Mouse (Mus musculus): ENCODE results near the gene Glg1. TPM values are rescaled to one million over a fixed set of nuclear protein-coding genes. Genes with fewer than 3 reads are reported as not detected.
A peak's percentile ranks its signal among the peaks of the same experiment; 100 is the strongest.

The Glg1 gene
- total and polyA plus RNA-seq, 2 experiments from 2014 or later: 37.4 to 53.8 TPM

DNA sequence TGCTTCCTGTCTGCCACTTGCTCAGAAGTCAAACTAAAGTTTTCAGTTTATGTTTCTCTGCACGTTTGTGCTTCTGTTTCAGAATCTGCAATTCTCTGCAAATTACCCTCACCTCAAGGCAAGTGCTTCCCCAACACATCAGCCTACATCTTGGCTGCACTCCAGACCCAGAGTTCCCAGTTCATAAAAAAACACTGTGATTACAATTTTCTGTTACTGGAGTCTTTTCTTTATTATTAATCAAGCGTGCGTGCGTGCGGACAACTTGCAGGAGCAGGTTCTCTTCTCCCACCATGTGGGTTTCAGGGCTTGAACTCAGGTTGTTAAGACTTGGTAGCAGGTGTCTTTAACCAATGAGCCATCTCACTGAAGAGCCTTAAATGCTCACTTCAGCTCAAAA lies 34.9 kb downstream of the Glg1 start:
- Histone ChIP-seq H3K4me1 (ENCODE audit: insufficient read depth, low read length) (no peaks in the 10 kb centered on the region), H3K27me3 (ENCODE audit: insufficient read depth, low read length) (no peaks in the 10 kb centered on the region), H3K36me3 (ENCODE audit: insufficient read depth, low read length) (no peaks in the 10 kb centered on the region), H3K4me3 (ENCODE audit: low read length) (no peak overlapping the region), H3K4me2 (ENCODE audit: low read depth, low read length) (no peak overlapping the region), H3K27ac (no peak overlapping the region), H3K9me3 (ENCODE audit: low read length) (no peaks in the 10 kb centered on the region), H3K9ac (replicated peaks; ENCODE audit: low read length) (no peak overlapping the region)
- no peak for TF ChIP-seq CTCF (IDR thresholded peaks at IDR 0.05; ENCODE audit: low read depth)
- no peak for ATAC-seq
- 40% methylated on average over 5 of the region's 5 CpGs for WGBS
- peak; percentile 11 for DNase-seq (ENCODE audit: low spot score)

DNA sequence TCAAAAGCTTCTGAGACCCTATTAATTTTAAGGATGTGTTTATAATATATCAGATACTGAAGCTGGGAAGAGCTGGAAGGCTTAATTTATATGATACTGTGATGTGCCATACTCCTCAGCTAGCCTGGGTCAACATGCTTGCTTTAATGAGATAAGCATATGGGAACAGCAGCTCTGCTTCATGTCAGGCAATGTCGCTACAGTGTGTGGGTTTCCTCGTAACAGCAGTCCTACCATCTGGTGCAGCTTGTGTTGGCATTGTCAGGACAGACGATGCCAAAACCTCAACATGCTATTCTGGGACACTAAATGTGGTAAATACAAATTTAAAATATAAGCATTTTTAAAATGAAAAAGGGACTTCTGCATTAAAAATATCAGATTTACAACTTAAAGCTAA lies 40.9 kb downstream of the Glg1 start:
- Histone ChIP-seq H3K27me3 (ENCODE audit: insufficient read depth, low read length) (no peaks in the 10 kb centered on the region), H3K9ac (replicated peaks; ENCODE audit: low read length) (no peak overlapping the region), H3K27ac (no peak overlapping the region), H3K4me3 (ENCODE audit: low read length) (no peak overlapping the region), H3K9me3 (ENCODE audit: low read length) (no peaks in the 10 kb centered on the region), H3K36me3 (ENCODE audit: insufficient read depth, low read length) (no peaks in the 10 kb centered on the region), H3K4me1 (ENCODE audit: insufficient read depth, low read length) (no peaks in the 10 kb centered on the region), H3K4me2 (ENCODE audit: low read depth, low read length) (no peak overlapping the region)
- ATAC-seq: no peak
- no peak for TF ChIP-seq CTCF (IDR thresholded peaks at IDR 0.05; ENCODE audit: low read depth)
- WGBS: 44% methylated on average over 3 of the region's 3 CpGs
- peak; percentile 57 for DNase-seq (ENCODE audit: low spot score)

DNA sequence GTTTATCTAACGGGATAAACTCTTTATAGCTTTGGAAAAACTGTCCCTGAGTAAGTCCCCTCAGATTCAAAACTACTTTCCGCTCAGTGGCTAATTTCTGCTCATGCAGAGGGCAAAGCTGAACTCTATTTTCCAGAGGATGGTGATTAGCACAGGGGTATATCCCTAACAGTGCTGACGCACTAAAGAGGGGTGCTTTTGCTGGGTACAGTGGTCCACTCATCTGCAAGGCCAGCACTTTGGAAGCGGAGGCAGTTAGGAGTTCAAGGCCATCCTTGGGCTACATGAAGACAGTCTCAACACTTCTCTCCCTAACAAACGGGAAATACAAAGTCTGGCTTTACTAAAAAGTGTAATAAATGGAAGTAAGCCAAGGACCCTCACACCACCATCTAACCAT lies 45.6 kb downstream of the Glg1 start:
- H3K27me3 ChIP-seq (ENCODE audit: insufficient read depth, low read length): no peaks in the 10 kb centered on the region
- H3K4me3 ChIP-seq (ENCODE audit: low read length): no peak overlapping the region
- no peaks in the 10 kb centered on the region for H3K36me3 ChIP-seq (ENCODE audit: insufficient read depth, low read length)
- H3K9ac ChIP-seq (replicated peaks; ENCODE audit: low read length): no peak overlapping the region
- H3K4me1 ChIP-seq (ENCODE audit: insufficient read depth, low read length): no peaks in the 10 kb centered on the region
- 90% methylated on average over 5 of the region's 5 CpGs for WGBS
- no peaks in the 10 kb centered on the region for H3K9me3 ChIP-seq (ENCODE audit: low read length)
- no peak for TF ChIP-seq CTCF (IDR thresholded peaks at IDR 0.05; ENCODE audit: low read depth)
- DNase-seq (ENCODE audit: low spot score) (no peak), ATAC-seq (no peak)
- no peak overlapping the region for H3K27ac ChIP-seq
- no peak overlapping the region for H3K4me2 ChIP-seq (ENCODE audit: low read depth, low read length)

DNA sequence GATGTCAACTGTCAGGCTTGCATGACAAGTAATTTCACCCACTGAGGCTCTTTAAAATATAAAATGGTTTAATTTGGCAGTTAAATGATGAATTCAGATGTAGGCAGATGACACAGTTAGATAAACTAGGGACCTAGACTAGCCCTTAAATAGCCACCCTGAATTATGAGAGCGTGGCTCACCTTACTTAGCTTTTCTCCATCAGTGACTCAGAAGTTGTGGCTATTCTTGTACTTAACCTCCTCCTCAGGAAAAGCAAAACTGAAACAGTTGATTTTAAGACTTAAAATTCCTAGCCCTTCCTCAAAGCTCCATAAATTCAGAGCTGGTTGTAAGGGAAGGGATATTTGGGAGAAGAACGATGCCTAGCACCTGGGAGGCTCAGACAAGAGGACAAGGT lies 47.8 kb downstream of the Glg1 start:
- no peak for TF ChIP-seq CTCF (IDR thresholded peaks at IDR 0.05; ENCODE audit: low read depth)
- H3K4me1 ChIP-seq (ENCODE audit: insufficient read depth, low read length): no peaks in the 10 kb centered on the region
- ATAC-seq: no peak
- no peaks in the 10 kb centered on the region for H3K27me3 ChIP-seq (ENCODE audit: insufficient read depth, low read length)
- H3K4me2 ChIP-seq (ENCODE audit: low read depth, low read length): no peak overlapping the region
- no peak overlapping the region for H3K27ac ChIP-seq
- 96% methylated on average over 2 of the region's 2 CpGs for WGBS
- no peak overlapping the region for H3K4me3 ChIP-seq (ENCODE audit: low read length)
- no peak overlapping the region for H3K9ac ChIP-seq (replicated peaks; ENCODE audit: low read length)
- DNase-seq (ENCODE audit: low spot score): no peak
- no peaks in the 10 kb centered on the region for H3K9me3 ChIP-seq (ENCODE audit: low read length)
- no peaks in the 10 kb centered on the region for H3K36me3 ChIP-seq (ENCODE audit: insufficient read depth, low read length)

- TF ChIP-seq CTCF (IDR thresholded peaks at IDR 0.05; ENCODE audit: low read depth): no peak
- ATAC-seq (no peak), DNase-seq (ENCODE audit: low spot score) (no peak)
- Histone ChIP-seq H3K36me3 (ENCODE audit: insufficient read depth, low read length) (no peaks in the 10 kb centered on the region), H3K4me1 (ENCODE audit: insufficient read depth, low read length) (no peaks in the 10 kb centered on the region), H3K27ac (no peak overlapping the region), H3K4me2 (ENCODE audit: low read depth, low read length) (no peak overlapping the region), H3K4me3 (ENCODE audit: low read length) (no peak overlapping the region), H3K27me3 (ENCODE audit: insufficient read depth, low read length) (no peaks in the 10 kb centered on the region), H3K9me3 (ENCODE audit: low read length) (no peaks in the 10 kb centered on the region), H3K9ac (replicated peaks; ENCODE audit: low read length) (no peak overlapping the region)
These were observed 49.1 kb downstream of the Glg1 start for GRCm38 (mm10) chr8:111209874-111210273.

- Histone ChIP-seq H3K4me2 (ENCODE audit: low read depth, low read length) (no peak overlapping the region), H3K4me1 (ENCODE audit: insufficient read depth, low read length) (no peaks in the 10 kb centered on the region), H3K4me3 (ENCODE audit: low read length) (no peak overlapping the region), H3K27me3 (ENCODE audit: insufficient read depth, low read length) (no peaks in the 10 kb centered on the region), H3K9ac (replicated peaks; ENCODE audit: low read length) (no peak overlapping the region), H3K27ac (no peak overlapping the region), H3K36me3 (ENCODE audit: insufficient read depth, low read length) (no peaks in the 10 kb centered on the region), H3K9me3 (ENCODE audit: low read length) (no peaks in the 10 kb centered on the region)
- whole genome bisulfite sequencing: 85% methylated on average over 6 of the region's 6 CpGs
- no peak for TF ChIP-seq CTCF (IDR thresholded peaks at IDR 0.05; ENCODE audit: low read depth)
- ATAC-seq: no peak
- DNase-seq (ENCODE audit: low spot score): no peak
These were observed 52.7 kb downstream of the Glg1 start for GRCm38 (mm10) chr8:111206321-111206720.

DNA sequence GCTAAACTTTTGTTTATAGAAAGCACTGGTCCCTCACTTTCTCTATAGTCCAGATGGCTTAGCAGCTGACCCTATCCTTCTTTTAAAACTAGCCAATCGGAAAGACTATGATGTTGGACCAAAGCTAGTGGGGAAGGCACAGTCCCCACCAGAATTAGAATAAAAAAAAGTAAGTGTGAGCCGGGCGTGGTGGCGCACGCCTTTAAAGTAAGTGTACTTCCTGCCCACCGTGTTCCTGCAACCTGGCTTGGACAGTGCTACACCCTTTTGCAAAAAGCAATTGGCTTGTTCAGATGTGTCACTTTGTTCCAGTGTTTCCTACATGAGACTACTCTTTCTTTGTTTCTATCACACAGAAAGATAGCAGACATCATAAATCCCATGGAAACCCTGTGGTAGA lies 54.0 kb downstream of the Glg1 start:
- no peak overlapping the region for H3K27ac ChIP-seq
- no peak overlapping the region for H3K9ac ChIP-seq (replicated peaks; ENCODE audit: low read length)
- TF ChIP-seq CTCF (IDR thresholded peaks at IDR 0.05; ENCODE audit: low read depth): no peak
- DNase-seq (ENCODE audit: low spot score) (no peak), ATAC-seq (no peak)
- H3K4me1 ChIP-seq (ENCODE audit: insufficient read depth, low read length): no peaks in the 10 kb centered on the region
- no peaks in the 10 kb centered on the region for H3K36me3 ChIP-seq (ENCODE audit: insufficient read depth, low read length)
- no peak overlapping the region for H3K4me3 ChIP-seq (ENCODE audit: low read length)
- H3K4me2 ChIP-seq (ENCODE audit: low read depth, low read length): no peak overlapping the region
- WGBS: 91% methylated on average over 6 of the region's 6 CpGs
- no peaks in the 10 kb centered on the region for H3K27me3 ChIP-seq (ENCODE audit: insufficient read depth, low read length)
- H3K9me3 ChIP-seq (ENCODE audit: low read length): no peaks in the 10 kb centered on the region

Data from hindbrain, postnatal 0 days (tissue).